Comparison of ENCODE assay signal across 23 mouse cellular contexts in genomic region chr2:147086441-147086840, GRCm38 (mm10). TPM values are rescaled to one million over a fixed set of nuclear protein-coding genes. Genes with fewer than 3 reads are reported as not detected.
"Had no signal": no experiment of that assay in that cellular context is flagged by ENCODE, and none has a peak within 500 bp of the region (broad histone marks: within the 10 kb centered on the region; RNA-seq: fewer than 3 reads in every experiment).

No protein-coding gene starts in this region.

- H3K9me3 ChIP-seq: liver, embryonic 13.5 days; liver, embryonic 15.5 days; lung, embryonic 15.5 days; megakaryocyte, embryonic 14.5 days; midbrain, embryonic 15.5 days; neural tube, embryonic 12.5 days; stomach, embryonic 15.5 days had no signal

- H3K4me2 ChIP-seq: liver, embryonic 11.5 days; liver, embryonic 13.5 days; liver, embryonic 15.5 days; lung, embryonic 15.5 days; midbrain, embryonic 15.5 days; neural tube, embryonic 12.5 days; stomach, embryonic 15.5 days had no signal

- DNase-seq: liver, embryonic 13.5 days; liver, postnatal 0 days; lung, adult 2 months; lung, postnatal 14 days; lung, postnatal 36 days; right cerebral cortex, postnatal 14 days; thymus, adult 2 months; thymus, postnatal 36 days had no signal

- H3K9ac ChIP-seq: liver, embryonic 13.5 days; liver, embryonic 15.5 days; liver, postnatal 0 days; lung, embryonic 15.5 days; midbrain, embryonic 15.5 days; neural tube, embryonic 12.5 days; stomach, embryonic 15.5 days had no signal

- H3K4me3 ChIP-seq: liver, embryonic 13.5 days; liver, embryonic 15.5 days; lung, embryonic 15.5 days; megakaryocyte, embryonic 14.5 days; midbrain, embryonic 15.5 days; neural tube, embryonic 12.5 days; stomach, embryonic 15.5 days had no signal

- H3K36me3 ChIP-seq: liver, embryonic 13.5 days; liver, embryonic 15.5 days; lung, embryonic 15.5 days; midbrain, embryonic 15.5 days; neural tube, embryonic 12.5 days; stomach, embryonic 15.5 days had no signal

- ATAC-seq: liver, postnatal 0 days; lung, postnatal 0 days; midbrain, embryonic 15.5 days had no signal

- H3K27ac ChIP-seq: liver, embryonic 13.5 days; liver, embryonic 15.5 days; lung, embryonic 15.5 days; macrophage; midbrain, embryonic 15.5 days; neural tube, embryonic 12.5 days; stomach, embryonic 15.5 days; stomach, postnatal 0 days had no signal

RNA-seq across cellular contexts. Expression of gene Nkx2-4, which starts 1.2 kb away (rescaled TPM):
- total RNA-seq: megakaryocyte progenitor cell, adult 5-6 weeks; monocyte, adult 5-6 weeks; neutrophil, adult 5-6 weeks had no signal
- polyA plus RNA-seq: liver, embryonic 11.5 days; liver, embryonic 13.5 days; liver, embryonic 15.5 days; liver, postnatal 0 days; lung, adult 2 months; lung, embryonic 15.5 days; lung, postnatal 0 days; macrophage; neural tube, embryonic 12.5 days; neural tube, embryonic 14.5 days; spleen, adult 2 months; stomach, embryonic 15.5 days; stomach, postnatal 0 days had no signal
